Mouse (Mus musculus) bone marrow macrophage, adult 2 months (primary cell): ENCODE results near the gene Gfod1.

Source experiments
- CTCF ChIP-seq: IDR thresholded peaks from 2 replicates; pipeline ENCODE4 v1.5.1; 2012; ENCODE audit warnings: low read depth, mild to moderate bottlenecking, low read length, moderate library complexity
- POLR2A ChIP-seq: IDR thresholded peaks from 2 replicates; pipeline ENCODE4 v1.6.1; 2012; ENCODE audit warnings: mild to moderate bottlenecking, low read depth, low read length, borderline replicate concordance

DNA sequence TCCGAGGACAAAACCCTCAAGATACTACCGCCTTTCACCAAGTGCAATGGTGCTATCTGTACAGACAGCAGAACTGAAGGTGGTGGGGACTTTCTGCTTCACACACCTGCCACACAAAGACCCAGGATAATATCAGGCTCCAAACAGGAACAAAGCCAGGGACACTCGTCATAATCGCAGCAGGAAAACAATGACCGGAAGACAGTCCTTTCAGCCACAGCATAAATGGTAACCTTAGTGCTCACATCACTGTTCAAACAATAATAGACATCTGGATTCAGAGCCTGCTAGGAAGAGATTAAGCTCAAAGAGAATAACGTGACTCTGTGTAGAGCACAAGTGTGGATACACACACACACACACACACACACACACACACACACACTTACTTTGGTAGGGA, 67.3 kb downstream of the Gfod1 start:
- TF ChIP-seq CTCF (no peak), POLR2A (no peak)
